Mouse (Mus musculus) cerebellum, adult 18-20 months (tissue): ENCODE measurements around the gene Cntn1.
"Not testable (repeated sequence)": the region's sequence is repeated elsewhere in the genome, so short reads cannot be mapped to it uniquely, and the experiment has no call there.

Source experiments
- DNase-seq, 2 experiments: peaks; one replicate each; pipeline ENCODE4 v3.0.0; 2021

Cntn1 gene

DNA sequence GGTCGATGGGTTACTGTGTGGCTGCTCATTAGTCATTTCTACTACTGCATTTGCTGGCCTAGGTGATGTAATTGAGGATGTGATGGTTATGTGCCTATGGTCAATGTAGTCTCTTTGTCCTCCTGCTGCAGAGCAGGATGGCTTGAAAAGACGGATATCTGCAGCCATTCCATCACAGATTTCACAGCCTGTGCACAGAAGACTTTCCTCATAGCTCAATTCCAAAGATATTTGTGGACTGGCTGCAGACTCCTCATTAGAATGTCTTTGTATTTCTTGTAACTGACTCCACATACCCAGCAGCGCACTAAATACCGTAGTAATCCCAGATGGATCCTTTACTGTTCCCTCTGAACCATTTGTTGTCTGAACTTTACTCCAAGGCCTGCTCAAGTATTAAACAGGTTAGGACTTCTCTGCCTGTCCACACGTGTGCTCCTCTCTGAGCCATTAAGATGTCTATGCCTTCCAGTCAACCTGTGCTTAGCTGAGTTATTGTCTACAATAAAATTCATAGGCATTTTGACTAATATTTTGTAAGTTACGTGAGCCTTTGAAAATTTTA lies 220.9 kb downstream of the Cntn1 start:
- DNase-seq: no peak

DNA sequence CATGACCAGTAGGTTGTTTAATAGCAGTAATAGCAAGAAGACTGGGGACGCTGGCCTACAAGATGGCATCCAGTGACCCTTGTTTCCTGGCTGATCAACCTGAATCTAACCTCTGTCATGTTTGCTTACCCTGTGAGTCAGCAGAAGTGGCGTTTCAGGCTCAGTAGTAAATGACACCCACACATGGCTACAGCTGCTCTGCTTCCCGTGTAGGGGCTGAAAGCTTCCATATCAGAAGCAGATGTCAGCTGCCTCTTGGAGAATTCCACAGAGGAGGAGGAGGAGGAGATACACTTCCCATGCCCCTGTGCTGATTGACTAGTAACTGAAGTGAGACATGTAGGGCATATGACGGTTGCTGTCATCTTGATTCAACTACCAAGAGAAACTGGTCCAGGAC lies 225.9 kb downstream of the Cntn1 start:
- DNase-seq: no peak

DNA sequence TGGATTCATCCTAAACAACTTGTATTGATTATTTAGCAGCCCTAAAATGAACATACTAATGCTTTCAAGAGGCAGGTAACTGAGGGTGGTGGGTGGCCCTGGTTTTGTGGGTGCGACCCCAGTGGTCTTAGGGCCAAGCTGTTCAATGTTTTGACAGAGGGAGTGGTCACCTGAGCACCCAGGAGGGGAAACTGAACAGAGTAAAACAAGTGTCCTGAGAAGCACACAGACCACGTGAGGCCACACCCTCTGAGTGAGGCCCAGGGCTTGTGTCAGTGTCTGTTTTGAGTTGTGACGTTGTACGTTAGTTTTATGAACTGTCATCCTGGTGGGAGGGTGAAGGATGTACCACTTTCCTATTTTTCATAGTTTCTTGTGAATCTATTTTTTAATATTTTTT lies 227.0 kb downstream of the Cntn1 start:
- no peak for DNase-seq

DNA sequence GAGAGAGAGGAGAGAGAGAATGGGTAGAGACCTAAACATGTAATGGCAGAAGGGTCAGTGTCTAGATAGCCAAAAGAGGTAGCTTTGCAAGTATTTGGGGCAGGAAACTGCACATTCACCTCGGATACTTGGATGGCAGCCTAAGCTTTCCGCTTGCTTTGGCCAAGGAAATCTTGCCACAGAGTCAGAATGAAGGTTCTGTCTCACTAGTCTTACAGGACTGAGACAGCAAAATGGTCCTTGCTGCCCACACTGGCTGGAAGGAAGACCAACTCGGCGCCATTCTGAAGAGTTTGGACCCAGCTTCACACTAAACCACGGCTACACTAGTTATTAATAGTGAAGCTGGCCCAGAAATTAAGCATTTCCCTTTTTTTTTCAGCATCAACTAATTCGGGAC lies 230.0 kb downstream of the Cntn1 start:
- peak; percentile 20 to 24 for DNase-seq

DNA sequence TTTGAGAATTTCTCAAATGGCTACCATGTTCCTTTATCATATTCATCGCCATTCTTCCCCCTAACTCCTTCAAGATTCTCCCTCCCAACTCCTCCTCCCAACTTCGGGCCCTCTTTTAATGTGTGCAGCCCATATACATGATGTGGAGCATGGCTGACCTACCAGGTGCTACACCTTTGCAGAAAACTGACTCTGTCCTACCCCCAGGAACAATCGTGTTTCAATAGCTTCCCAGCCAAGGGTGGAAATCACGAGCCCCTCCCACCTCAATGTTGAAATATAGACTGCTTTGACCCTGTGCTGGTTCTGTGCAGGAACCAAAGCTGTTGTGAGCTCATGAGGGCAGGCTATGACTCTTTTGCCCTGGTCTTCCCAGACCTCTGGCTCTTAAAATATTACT lies 236.7 kb downstream of the Cntn1 start:
- no peak for DNase-seq

DNA sequence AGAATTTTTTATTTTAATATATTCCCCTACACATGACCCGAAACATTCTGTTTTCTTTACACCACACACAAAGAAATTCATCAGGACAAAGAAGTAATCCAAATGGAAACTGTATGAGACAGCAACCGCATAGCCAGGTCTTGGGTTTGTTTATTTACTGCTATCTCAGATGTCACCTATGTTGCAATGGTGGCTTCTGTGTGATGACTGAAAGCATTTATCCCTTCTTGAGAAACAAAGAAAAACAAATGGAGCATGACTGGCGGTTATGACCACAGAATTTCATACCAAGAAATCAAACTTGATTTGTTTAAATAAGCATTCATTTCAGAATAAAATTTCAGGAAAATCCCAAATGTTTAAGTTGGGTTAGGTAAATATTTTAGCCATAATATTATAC lies 245.5 kb downstream of the Cntn1 start:
- no peak for DNase-seq

DNA sequence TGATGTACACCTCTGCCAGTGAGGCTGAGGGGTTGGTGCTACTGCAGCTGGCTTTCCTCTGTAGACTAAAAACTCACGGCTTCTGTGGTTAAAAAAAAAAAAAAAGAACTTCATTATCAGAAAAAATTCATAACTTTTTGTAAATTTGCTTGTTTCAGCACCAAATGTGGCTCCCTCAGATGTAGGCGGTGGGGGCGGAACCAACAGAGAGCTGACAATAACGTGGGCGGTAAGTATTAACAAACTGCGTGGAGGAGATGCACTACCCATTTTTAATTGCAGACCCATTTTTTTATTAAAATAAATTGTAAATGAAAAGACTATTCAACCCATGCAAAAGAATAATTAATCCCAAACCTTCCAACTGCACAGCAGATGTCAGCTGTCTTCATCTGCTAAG lies 251.8 kb downstream of the Cntn1 start:
- no peak for DNase-seq

DNA sequence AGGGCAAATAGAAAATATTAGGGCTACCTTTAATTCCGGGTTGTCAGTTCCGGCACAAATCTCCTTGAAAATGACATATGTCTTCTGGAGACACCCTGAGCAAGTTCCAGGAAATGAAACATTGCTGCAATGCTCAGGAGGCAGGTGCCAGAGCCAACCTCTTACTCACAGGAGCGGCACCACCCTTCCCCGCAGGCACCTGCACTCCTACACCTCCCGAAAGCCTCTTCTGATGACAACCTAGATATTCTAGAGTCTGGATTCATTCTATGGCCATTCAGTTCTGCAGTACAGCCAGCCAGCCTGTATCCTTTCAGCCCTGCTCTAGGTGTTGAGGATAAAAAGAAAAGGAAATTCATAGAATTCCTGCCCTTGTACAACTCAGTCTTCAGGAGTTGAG lies 253.3 kb downstream of the Cntn1 start:
- DNase-seq: no peak

DNA sequence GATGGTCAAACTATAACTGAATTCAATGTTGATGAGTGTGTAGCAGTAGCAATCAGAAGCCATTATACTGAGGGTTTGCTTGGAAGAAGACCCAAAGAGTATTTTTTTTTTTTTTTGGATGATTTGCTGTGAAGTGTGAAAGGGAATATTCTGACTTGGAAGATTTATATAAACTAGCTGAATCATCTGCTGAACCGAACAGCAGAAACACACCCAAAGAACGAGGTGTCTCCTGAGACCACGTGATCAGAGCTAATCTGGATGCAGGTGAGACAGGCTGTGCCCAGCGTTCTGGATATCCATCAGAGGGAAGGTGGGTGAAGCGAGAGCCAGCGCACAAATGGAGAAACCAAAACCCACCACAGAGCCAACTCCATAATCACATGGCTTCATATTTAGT lies 271.0 kb downstream of the Cntn1 start:
- DNase-seq: no peak

DNA sequence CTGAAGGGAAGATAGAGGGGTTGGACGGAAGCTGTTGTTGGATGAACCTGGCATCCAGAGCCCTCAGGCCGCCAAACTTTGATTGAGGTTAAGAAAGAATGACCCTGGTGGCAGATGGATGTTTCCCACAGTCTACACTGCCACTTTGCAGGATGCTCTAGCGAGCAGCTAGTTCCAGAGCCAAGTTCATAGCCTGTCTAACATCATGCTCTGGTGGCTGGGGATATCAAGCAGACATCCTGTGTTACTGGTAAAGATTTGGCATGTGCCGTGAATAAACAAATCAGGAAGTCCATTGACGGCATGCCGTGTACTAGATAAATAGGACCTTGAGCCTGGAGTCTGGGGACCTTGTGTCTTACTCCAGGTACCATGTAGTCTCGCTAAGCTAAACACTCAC lies 276.1 kb downstream of the Cntn1 start:
- no peak for DNase-seq

DNA sequence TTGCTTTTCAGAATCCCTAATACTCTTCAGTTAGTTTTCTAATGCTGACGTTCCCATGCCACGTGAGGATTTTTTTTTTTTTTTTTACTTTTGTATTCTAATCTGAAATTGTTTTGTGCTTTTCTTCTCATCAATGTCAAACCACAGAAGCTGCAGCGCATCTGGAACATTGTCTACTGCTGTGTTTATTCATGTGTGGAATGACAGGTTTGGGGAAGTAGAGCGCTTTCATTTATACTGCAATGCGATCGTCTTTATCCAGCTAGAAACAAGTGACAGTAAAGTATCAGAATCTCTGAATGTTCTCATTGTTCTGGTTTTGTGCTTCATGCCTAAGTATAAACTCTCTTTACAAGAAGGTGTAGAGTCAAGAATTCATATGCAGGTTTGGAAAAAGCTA lies 289.3 kb downstream of the Cntn1 start:
- DNase-seq: no peak

DNA sequence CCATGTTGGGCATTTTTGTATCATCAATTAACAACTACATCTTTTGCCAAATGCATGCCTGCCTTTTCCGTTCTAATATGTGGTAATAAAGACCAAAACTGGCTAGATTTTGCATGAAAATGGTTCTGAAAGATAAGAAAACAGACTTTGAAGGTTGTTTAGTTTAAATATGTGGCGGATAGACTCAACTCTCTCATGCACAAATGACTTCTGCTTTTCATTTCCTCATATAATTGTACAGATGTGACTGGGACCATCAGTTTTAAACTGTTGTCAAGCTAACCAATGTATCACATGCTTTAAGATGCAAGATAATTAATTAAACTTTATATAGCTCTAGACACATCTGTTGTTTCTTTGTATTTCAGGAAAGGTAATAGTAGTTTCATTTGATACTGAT lies 290.5 kb downstream of the Cntn1 start:
- no peak for DNase-seq

DNA sequence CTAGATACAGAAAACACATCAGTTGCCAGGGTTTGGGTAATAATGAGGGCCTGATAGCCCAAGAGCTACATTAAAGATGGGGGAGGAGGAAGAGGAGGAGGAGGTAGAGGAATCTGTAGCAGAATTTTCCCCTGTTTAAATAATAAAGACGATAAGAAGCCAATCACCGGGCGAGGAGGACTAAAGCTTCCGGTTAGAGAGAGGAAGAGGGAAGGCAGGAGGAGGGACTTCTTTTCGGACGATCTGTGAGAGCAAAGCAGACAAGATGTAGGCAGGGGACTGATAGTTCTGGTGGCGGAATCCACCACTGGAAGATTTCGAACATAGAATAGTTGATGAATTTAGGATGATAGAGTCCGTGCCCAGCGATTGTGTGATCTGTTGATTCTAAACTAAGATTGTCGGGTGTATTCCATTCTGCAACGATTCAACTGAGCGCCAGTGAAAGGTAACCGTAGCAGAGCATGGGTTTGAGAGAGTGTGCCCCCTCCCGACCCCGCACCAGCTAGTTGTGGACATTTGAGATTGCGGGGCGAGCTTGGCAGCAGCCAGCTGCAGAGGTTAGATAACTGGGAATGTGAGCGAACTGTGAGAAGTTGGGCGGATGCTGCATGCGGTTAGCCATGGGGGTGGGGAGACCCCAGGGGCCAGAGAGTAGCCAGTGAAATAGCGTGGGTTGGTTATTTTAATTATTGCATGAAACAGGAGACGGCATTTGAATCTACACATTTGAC lies 293.3 kb downstream of the Cntn1 start:
- no peak for DNase-seq

DNA sequence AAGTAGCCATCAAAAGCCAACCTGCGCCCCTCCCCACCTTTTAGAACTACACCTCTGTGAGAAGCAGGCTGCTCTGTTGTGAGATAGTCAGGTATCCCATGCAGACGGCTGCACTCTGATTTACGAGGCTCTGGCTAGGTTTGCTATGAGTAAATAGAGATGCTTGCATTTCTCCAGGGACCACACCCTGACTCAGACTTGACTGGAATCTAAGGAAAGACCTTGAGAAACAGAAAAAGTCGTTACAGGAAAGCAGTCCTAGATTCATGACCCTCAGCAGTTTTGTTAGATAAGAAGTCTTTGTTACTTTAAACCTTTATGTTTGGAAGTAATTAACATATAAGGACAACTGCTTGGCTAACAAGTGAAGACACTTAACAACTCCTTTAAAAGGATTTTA lies 296.5 kb downstream of the Cntn1 start:
- no peak for DNase-seq

DNA sequence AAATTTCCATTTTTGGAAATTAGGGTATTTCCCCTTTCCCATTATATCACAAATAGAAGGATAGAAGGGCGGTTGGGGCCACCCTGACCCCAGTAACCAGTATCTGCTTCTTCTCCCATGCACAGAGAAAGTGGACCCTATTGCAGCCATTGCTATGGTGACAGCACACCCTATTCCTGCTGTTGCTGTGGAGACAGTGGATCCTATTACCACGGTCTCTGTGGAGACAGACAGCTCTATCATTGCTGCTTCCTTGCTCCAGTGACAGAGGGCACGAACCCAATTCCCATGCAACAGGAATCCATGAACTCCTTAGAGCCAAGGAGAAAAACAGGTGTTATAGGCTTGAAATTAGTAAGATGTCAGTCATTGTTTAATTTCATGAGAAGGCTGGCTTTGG lies 296.9 kb downstream of the Cntn1 start:
- no peak for DNase-seq

DNA sequence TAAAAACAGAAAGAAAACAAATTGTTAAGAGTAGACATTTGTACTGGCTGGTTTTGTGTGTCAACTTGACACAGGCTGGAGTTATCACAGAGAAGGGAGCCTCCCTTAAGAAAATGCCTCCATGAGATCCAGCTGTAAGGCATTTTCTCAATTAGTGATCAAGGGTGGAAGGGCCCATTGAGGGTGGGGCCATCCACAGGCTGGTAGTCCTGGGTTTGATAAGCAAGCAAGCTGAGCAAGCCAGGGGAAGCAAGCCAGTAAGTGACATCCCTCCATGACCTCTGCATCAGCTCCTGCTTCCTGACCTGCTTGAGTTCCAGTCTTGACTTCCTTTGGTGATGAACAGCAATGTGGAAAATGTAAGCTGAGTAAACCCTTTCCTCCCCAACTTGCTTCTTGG lies 297.5 kb downstream of the Cntn1 start:
- not testable (repeated sequence) for DNase-seq

DNA sequence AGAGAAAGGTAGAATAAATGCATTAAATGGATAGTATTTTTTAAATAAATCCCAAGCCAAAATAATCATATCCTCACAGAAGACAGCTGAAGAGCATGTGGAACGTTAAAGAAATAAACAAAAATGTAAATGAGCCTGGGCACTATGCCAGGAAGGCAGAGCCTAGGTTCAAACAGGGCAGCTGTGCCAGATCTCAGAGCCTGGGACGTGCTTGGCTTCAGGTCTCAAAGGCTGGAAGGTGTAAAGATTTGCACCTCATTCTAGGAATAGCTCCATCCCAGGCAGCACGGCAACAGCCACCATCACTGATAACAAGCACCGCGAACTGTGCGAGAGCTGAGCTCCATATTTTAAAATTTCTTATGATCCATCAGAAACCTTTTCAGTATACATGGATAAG lies 313.2 kb downstream of the Cntn1 start:
- no peak for DNase-seq

DNA sequence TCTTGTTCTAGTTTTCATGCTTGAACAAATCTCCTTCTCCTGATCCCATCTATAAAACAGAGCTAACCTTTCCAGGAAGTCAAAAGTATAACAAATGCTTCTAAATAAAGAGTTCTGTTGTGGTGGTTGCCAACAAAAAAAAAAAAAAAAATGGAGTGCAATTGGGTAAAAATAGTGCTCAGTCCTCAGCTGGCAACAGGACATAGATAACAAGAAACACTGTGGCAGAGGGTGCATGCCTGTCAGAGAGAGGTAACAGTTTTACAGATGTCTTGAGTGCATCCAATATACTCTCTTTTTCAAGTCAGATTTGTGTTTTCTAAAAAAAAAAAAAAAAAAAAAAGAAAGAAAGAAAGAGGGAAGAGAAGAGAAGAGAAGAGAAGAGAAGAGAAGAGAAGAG lies 313.6 kb downstream of the Cntn1 start:
- DNase-seq: no peak
